Mouse (Mus musculus) embryonic fibroblast, embryonic 13.5 days (primary cell): ENCODE results near the gene Tcf20.

ENCODE experiments used
- CTCF ChIP-seq: IDR thresholded peaks from 2 replicates; pipeline ENCODE4 v1.5.1; 2011; ENCODE audit warnings: mild to moderate bottlenecking, control low read depth, low read length, moderate library complexity, borderline replicate concordance; ENCODE audit not compliant: insufficient read depth
- POLR2A ChIP-seq: IDR thresholded peaks from 2 replicates; pipeline ENCODE4 v1.6.1; 2011; ENCODE audit warnings: low read depth, mild to moderate bottlenecking, control low read depth, low read length, moderate library complexity

DNA sequence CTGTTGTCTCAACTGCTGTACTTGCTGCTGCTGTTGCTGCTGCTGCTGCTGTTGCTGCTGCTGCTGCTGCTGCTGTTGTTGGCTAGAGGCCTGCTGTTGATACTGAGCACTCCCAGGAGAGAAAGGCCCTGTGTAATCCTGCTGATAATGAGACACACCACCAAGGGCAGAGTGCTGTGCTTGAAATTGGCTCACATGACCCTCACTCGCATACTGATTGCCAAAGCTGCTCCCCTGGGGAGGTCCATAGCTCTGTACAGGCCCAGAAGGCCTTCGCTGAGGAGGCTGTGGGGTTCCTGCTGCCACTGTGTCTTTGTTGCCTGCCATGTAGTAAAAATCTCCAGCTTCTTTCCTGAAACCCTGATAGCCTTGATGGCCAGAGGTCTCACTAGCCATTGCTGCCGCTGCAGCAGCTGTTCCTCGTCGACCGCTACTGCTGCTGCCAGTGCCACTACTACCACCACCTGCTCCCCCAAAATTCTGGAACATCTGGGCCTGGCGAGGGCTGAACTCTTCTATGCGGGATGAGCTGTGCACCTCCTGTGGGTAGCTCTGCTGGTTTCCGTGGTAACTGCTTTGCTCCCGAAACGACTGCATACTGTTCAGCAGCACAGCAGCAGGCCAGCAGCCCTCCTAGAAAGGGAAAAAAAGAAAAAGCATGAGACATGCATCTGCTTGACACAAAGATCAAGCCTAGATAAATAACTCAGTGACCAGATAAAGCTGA is 130.9 kb downstream of the Tcf20 start:
- TF ChIP-seq POLR2A, result no peak
- TF ChIP-seq CTCF, result no peak
